Comparison of ENCODE assay signal across 8 mouse cellular contexts in the genomic region with DNA sequence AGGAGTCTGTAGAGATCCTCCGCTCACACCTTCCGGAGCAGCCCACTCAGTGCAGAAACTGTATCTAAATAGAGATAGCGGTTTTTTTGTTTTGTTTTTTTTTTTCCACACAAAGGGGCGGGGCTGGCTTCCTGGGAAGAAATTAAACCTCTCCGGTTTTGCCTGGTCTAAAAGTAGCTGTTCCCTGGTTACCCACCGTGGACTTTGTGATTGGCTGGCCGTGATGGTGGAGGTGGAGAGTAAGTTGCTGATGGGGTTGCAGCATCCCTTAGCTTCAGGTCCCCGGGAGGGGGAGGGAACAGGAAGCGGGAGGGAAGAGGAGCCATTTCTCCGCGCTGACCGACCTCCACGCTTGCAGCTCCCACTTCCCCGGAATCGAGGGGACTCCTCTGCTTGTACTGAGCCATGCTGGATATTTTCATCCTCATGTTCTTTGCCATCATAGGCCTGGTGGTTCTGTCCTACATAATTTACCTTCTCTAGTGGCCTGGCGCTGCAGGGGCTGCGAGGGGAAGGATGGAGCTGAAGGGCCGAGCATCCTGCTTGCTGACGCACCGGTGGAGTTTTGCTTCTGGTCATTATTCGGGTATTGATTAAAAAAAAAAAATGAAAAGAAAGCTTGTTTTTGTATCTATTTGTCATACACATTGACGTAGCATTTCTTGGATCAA. TPM values are rescaled to one million over a fixed set of nuclear protein-coding genes. Genes with fewer than 3 reads are reported as not detected.
DNase-seq lines count a peak whose midpoint lies in the region; ATAC-seq and TF ChIP-seq lines count a peak whose summit lies in the region.

No protein-coding gene starts in this region.

- no peaks in the 10 kb centered on the region for H3K9me3 ChIP-seq in hindbrain, embryonic 13.5 days
- no peaks in the 10 kb centered on the region for H3K9me3 ChIP-seq in lung, postnatal 0 days (ENCODE audit: low read length)

- peak; percentile 92 for ATAC-seq in hindbrain, embryonic 13.5 days (ENCODE audit: low FRiP score)
- ATAC-seq in lung, postnatal 0 days: peak; percentile 68

- TF ChIP-seq EP300 in lung, postnatal 0 days (IDR thresholded peaks at IDR 0.05): no peak

- peak; percentile 78 for DNase-seq in adipocyte (ENCODE audit: low spot score)
- DNase-seq in cerebellum, postnatal 14 days: peak; percentile 91
- peak; percentile 74 to 85 for DNase-seq in frontal cortex, postnatal 25 days (ENCODE audit: low spot score in 2 of 2)
- peak; percentile 76 to 84 for DNase-seq in layer of hippocampus, postnatal 10 days (ENCODE audit: low spot score in 2 of 2)
- peak; percentile 62 for DNase-seq in lung, postnatal 0 days (ENCODE audit: low spot score)
- DNase-seq in retina, embryonic 14.5 days (ENCODE audit: low spot score): peak; percentile 79
- no peak for DNase-seq in spleen, adult 12 weeks (ENCODE audit: low spot score)

- peak overlapping the region; percentile 83 for H3K9ac ChIP-seq in hindbrain, embryonic 13.5 days
- peak overlapping the region; percentile 24; the same call in 1 of the 2 replicates for H3K9ac ChIP-seq in lung, postnatal 0 days (replicated peaks; ENCODE audit: low read depth)

- H3K4me2 ChIP-seq in hindbrain, embryonic 13.5 days: peak overlapping the region; percentile 62
- H3K4me2 ChIP-seq in lung, postnatal 0 days (replicated peaks; ENCODE audit: low read depth, low read length): peak overlapping the region; percentile 49

- H3K27me3 ChIP-seq in hindbrain, embryonic 13.5 days: no peaks in the 10 kb centered on the region
- no peaks in the 10 kb centered on the region for H3K27me3 ChIP-seq in lung, postnatal 0 days (replicated peaks; ENCODE audit: insufficient read depth, low read length)

- H3K4me3 ChIP-seq in hindbrain, embryonic 13.5 days: peak overlapping the region; percentile 60
- peak overlapping the region; percentile 36 for H3K4me3 ChIP-seq in lung, postnatal 0 days (ENCODE audit: low read depth, low read length)

- H3K27ac ChIP-seq in hindbrain, embryonic 13.5 days: peak overlapping the region; percentile 97
- no peak overlapping the region for H3K27ac ChIP-seq in lung, postnatal 0 days (ENCODE audit: low read length)

- TF ChIP-seq CTCF in lung, postnatal 0 days (IDR thresholded peaks at IDR 0.05): no peak

- peaks cover 24% of the 10 kb centered on the region for H3K4me1 ChIP-seq in hindbrain, embryonic 13.5 days (replicated peaks)
- no peaks in the 10 kb centered on the region for H3K4me1 ChIP-seq in lung, postnatal 0 days (ENCODE audit: insufficient read depth, low read depth, low read length)

- WGBS in hindbrain, embryonic 13.5 days: under 1% methylated on average over 22 of the region's 22 CpGs
- 5% methylated on average over 22 of the region's 22 CpGs for WGBS in lung, postnatal 0 days

- H3K36me3 ChIP-seq in hindbrain, embryonic 13.5 days: peaks cover 20% of the 10 kb centered on the region
- H3K36me3 ChIP-seq in lung, postnatal 0 days (ENCODE audit: insufficient read depth, low read length): peaks cover 5% of the 10 kb centered on the region

RNA-seq across cellular contexts. Expression of a gene that starts 0.5 kb away (rescaled TPM):
- 28.9 and 29.2 TPM in 2 replicates for polyA plus RNA-seq in hindbrain, embryonic 13.5 days (2015; fragmentation: Nextera tagmentation; extraction: Ambion mirVana)
- 10 to 100 TPM; 33.9 to 34.7 TPM for total RNA-seq in layer of hippocampus, postnatal 10 days (2021)
- polyA plus RNA-seq in lung, postnatal 0 days (2015; fragmentation: Nextera tagmentation; extraction: Ambion mirVana): 1.3 and 1.5 TPM in 2 replicates

RNA-seq across cellular contexts. Expression of a gene that starts 42.3 kb away (rescaled TPM):
- 131 and 137 TPM in 2 replicates for polyA plus RNA-seq in hindbrain, embryonic 13.5 days (2015; fragmentation: Nextera tagmentation; extraction: Ambion mirVana)
- total RNA-seq in layer of hippocampus, postnatal 10 days (2021): 100 to 1,000 TPM; 148 to 150 TPM
- 96.4 and 107 TPM in 2 replicates for polyA plus RNA-seq in lung, postnatal 0 days (2015; fragmentation: Nextera tagmentation; extraction: Ambion mirVana)

RNA-seq across cellular contexts. Expression of a gene that starts 42.8 kb away (rescaled TPM):
- polyA plus RNA-seq in hindbrain, embryonic 13.5 days (2015; fragmentation: Nextera tagmentation; extraction: Ambion mirVana): 0.52 and 0.71 TPM in 2 replicates
- under 1 TPM; 0.45 to 0.46 TPM for total RNA-seq in layer of hippocampus, postnatal 10 days (2021)
- 0.08 and 0.29 TPM in 2 replicates for polyA plus RNA-seq in lung, postnatal 0 days (2015; fragmentation: Nextera tagmentation; extraction: Ambion mirVana)

RNA-seq across cellular contexts. Expression of a gene that starts 58.9 kb away (rescaled TPM):
- 369 and 380 TPM in 2 replicates for polyA plus RNA-seq in hindbrain, embryonic 13.5 days (2015; fragmentation: Nextera tagmentation; extraction: Ambion mirVana)
- 100 to 1,000 TPM; 458 to 501 TPM for total RNA-seq in layer of hippocampus, postnatal 10 days (2021)
- polyA plus RNA-seq in lung, postnatal 0 days (2015; fragmentation: Nextera tagmentation; extraction: Ambion mirVana): 464 and 478 TPM in 2 replicates

Comparison
In these comparisons a context has a peak if more than half of its experiments do, and no peak if none do; other contexts are left out.
1. RNA of a gene that starts 0.5 kb away (polyA plus RNA-seq): 28.9 to 29.2 TPM in hindbrain, embryonic 13.5 days; 1.3 to 1.5 TPM in lung, postnatal 0 days; every median in the first group is over 10 times any median in the second.